Mouse (Mus musculus) retina, embryonic 14.5 days (tissue): Measurements from ENCODE around the gene Ovol3.
A peak's percentile ranks its signal among the peaks of the same experiment; 100 is the strongest.

ENCODE experiments used
- DNase-seq: peaks from one replicate; pipeline ENCODE4 v3.0.0-alpha.2; 2015; ENCODE audit warnings: low spot score

The Ovol3 gene

DNA sequence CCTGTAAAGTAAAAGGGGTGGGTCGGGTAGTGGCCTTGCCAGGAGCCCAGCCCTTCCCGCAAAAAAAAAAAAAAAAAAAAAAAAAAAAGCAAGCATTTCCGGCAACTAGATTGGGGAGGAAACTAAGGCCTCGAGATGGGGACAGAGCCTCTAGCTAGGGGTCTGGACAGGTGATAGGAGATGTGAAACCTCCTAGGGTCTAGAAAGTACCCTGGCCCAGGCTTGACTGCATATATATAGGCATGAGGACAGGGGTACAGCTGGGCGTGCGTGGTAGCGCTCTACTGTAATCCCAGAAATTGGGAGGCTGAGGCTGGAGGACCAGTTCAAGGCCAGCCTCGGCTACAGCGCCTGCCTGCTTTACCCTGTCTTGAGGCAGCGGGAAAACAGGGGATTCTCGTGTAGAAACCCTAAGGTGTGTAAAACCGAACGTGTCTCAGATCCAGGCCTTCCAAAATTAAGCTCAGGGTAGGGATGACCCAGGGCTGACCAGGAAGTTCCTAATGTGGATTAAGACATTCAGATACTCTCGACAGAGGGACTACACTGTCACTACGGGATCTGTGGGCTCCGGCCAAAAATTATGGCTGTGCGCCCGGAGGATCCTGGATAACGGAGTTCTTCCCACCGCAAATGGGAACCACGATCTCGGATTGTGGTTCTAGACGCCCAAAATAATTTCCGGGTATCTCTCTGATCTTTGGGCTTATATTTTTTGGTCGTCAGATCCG is 41.3 kb downstream of the Ovol3 start:
- DNase-seq, result peak; percentile 40

DNA sequence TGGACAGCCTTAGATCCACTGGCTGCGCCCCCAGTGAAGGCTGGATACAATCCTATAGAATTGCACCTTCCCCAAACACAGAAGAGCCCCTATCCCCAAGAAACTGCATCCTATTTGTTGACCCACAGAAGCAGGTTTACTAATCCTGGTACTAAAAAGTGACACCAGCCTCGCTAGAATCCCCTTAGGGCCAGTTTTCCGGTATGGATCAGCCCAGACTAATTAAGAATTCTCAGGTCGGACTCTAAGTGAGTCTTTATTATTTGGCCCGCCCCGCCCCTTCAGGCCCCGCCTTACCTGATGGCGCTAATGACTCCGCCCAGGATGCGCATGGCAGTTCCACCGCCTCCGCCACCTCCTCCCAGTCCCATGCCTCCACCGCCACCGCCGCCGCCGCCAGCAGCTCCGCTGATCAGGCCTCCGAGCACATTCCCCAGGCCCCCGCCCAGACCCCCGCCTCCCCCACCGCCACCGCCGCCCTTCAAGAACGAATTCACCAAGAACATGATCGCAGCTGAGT is 41.9 kb downstream of the Ovol3 start:
- peak; percentile 78 for DNase-seq

DNA sequence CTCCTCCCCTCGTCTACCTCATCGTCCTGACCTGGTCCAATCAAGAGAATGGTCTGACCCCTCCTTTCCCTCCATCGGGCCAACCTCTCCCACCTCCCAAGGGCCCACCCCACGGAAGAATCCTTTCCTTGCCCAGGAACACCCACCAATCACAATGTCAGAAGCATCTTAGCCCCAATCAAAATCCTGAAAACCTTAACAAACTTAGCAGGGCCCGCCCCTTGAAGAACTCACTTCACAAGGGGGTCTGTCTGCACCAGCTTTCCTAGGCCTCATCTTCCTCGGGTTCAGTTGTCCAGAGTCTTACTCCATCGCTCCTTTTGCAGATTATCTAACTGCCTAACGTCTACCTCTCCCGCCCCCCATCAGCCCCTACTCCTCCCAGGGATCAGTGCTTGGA is 42.5 kb downstream of the Ovol3 start:
- no peak for DNase-seq

DNA sequence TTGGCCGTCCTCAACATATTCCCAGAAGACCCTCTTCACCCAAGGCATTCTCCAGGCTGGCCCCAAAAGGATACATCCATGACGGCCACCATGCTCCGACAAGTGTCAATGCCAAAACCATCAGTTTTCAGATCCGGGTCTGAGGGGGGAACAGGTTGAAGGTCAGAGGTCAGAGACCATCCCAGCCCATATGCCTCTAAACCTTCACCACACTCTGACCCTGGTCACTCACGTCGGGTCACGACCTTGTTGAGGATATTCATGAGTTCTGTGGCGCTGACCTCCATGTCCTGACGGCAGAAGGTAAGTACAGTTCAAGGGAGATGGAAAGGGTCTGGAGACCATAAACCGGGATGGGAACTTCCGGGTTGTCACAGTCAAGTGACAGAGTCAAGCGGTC is 43.4 kb downstream of the Ovol3 start:
- no peak for DNase-seq

DNA sequence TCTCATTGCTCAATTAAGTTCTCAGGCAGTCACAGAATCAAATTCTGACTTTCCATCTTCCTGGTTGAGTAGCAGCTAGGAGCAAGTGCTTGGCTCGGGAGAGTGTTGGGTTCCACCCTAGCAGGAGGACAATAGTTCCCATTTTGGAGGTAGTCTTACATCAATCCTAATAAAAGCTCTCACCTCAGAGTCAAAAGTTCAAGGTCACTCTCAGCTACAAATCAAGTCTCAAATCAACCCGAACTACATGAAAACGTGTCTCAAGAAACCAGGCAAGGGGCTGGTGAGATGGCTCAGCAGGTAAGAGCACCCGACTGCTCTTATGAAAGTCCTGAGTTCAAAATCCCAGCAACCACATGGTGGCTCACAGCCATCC is 46.4 kb downstream of the Ovol3 start:
- DNase-seq, result no peak

DNA sequence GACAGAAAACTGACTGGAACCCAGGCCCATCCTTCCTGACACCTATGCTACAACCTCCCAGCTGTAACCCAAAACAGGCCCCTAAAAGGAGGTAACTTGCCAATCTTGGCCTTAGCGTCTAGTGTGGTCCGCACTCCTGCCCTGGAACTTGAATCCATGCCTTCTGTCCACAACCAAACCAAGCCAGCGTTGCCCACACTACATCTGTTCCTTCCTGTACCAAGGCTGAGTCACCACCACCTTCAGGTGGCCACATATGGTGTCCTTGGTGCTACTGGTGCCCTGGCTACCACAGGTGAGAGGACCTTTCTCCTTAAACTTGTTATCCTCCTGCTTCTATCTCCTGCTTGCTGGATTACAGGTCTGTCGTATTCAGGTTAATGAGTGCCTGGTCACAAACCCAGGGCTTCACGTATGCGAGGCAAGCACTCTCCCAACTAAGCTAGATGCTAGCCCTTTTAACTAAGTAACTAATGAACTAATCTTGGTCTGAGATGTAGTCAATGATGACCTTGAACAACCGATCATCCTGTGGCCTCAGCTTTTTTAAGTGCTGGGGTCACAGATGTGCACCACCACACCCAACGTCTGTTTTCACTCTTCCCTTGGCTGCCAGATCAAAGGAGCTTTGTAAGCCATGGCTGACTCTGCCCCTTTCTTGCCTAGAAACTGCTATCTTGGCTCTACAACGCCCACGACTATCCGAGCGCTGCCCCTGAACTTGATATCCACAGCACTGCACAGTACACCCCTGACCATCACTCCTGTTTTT is 47.0 kb downstream of the Ovol3 start:
- no peak for DNase-seq

DNA sequence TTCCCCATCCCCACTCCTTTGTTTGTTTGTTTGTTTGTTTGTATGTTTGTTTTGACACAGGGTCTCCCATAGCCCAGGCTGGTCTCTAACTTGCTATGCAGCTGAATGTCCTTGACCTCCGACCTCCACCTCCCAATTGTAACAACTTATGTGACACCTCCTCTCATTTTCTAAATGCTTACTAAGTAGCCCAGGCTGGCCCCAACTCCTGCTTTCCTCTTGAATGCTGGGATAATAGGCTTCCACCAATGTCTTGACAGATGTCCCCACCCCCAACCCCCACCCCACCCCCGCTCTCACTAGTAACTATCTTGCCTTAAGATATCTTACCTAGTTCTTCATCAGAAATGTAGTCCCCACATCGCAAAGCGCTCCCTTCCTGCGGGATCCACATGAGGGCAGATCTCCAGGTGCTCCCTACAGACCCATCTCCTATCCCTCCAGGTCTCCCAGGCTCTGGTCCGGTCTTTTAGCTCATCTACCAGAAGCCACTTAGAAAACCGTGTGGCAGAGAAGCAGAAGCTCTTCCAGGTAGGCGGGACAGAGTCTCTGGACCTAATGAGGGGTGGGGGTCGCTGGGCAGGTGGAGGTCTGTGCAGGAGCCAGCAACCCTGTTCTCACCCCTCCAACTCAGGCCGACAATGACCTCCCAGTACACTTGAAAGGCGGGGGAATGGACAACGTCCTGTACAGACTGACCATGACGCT is 50.7 kb downstream of the Ovol3 start:
- no peak for DNase-seq

DNA sequence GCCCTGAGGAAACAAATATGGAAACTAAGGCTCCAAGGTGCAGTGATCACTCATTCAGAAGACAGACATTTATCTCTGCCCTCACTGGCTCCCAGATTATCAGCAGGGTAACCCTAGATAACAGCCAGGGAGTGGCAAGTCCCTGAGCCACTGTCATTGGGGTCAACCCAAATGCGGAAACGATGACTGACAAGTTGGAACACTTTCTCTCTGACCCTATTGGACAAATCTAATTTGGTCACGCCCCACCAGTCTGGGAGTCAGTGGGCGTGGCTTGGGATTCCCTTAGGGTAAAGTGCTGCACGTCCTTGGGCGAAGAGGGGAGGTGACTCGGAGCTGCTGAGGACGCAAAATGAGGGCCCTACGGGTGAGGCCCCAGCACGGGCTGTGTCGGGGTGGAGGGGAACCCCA is 51.6 kb downstream of the Ovol3 start, which contains the start of gene Cox7a1:
TSS of gene Cox7a1 (plus strand) at position 266 of the 411 bp plus-strand sequence.
- peak; percentile 89 for DNase-seq
